Mouse (Mus musculus) embryonic facial prominence, embryonic 13.5 days (tissue): ENCODE data around the gene Setd1b. TPM values are rescaled to one million over a fixed set of nuclear protein-coding genes. Genes with fewer than 3 reads are reported as not detected.

ENCODE experiments used
- ATAC-seq: fragments of 200-750 bp; cut with Nextera tagmentation; 2 replicates; pipeline ENCODE4 v1.8.0; 2017; ENCODE audit warnings: low read depth; ENCODE audit not compliant: insufficient number of reproducible peaks, insufficient read depth, low FRiP score, low TSS enrichment
- H3K27ac ChIP-seq: fragments of 300-500 bp; sonication (generic); 2 replicates; pipeline ENCODE4 v1.5.1; 2015; ENCODE audit warnings: moderate library complexity, mild to moderate bottlenecking, inconsistent platforms
- H3K27me3 ChIP-seq: fragments of 300-500 bp; sonication (generic); 2 replicates; pipeline ENCODE4 v1.6.1; 2015; ENCODE audit warnings: mild to moderate bottlenecking, inconsistent platforms
- H3K36me3 ChIP-seq: fragments of 300-500 bp; sonication (generic); 2 replicates; pipeline ENCODE4 v1.6.1; 2015; ENCODE audit warnings: mild to moderate bottlenecking, inconsistent platforms
- H3K4me1 ChIP-seq: fragments of 300-500 bp; sonication (generic); 2 replicates; pipeline ENCODE4 v1.6.1; 2015; ENCODE audit warnings: inconsistent platforms
- H3K4me2 ChIP-seq: fragments of 300-500 bp; sonication (generic); 2 replicates; pipeline ENCODE4 v1.6.1; 2015; ENCODE audit warnings: moderate library complexity, mild to moderate bottlenecking, inconsistent platforms
- H3K4me3 ChIP-seq: fragments of 300-500 bp; sonication (generic); 2 replicates; pipeline ENCODE4 v1.5.1; 2015; ENCODE audit warnings: mild to moderate bottlenecking, inconsistent platforms
- H3K9ac ChIP-seq: fragments of 300-500 bp; sonication (generic); 2 replicates; pipeline ENCODE4 v1.6.1; 2015; ENCODE audit warnings: mild to moderate bottlenecking, inconsistent platforms
- H3K9me3 ChIP-seq: fragments of 300-500 bp; sonication (generic); 2 replicates; pipeline ENCODE4 v1.6.1; 2016; ENCODE audit warnings: inconsistent platforms
- WGBS: fragments of 180-500 bp; shearing (Covaris S2); methylation state at CpG from one replicate; pipeline ENCODE4 v1.1.7; 2015; ENCODE audit warnings: mixed read lengths; 5-methylcytosine and 5-hydroxymethylcytosine counted together
- polyA plus RNA-seq: library from polyadenylated mRNA; unstranded; fragments of >200 nt; fragmentation: Nextera tagmentation; extraction: Ambion mirVana; gene quantifications from 2 replicates; pipeline ENCODE4 v1.2.1, GENCODE M21; 2015

Setd1b gene
- polyA plus RNA-seq, 1 experiment from 2014 or later, result 13.0 TPM

DNA sequence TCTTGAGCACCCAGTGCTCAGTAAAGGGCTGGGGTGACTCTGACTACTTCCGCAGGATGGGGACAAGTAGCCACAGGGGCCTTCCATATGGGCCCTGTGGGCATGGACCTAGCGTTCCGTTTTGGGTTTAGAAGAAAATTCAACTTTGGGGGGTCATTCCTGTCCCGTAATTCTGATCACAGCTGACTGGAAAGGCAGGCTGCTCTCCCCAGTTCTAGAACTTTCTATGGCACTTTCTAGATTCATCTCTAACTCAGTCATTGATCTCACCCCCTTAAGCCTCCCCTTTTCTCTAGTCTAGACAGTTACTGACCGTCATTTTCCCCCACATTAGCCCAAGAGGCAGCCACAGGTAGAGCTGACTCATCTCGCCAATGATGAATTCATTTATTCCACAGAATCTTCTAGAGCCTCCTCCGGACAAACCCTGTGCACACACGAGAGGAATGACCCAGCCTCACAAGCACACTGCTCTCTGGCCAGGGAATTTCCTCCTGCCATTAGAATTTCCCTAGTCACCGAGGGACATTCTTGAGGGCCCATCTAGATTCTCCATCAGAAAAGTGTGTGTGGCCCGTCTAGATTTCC, 12.7 kb upstream of the Setd1b start:
- Histone ChIP-seq H3K4me2 (no peak overlapping the region), H3K4me3 (no peak overlapping the region), H3K27ac (no peak overlapping the region), H3K36me3 (peaks cover 39% of the 10 kb centered on the region), H3K9ac (no peak overlapping the region), H3K9me3 (no peaks in the 10 kb centered on the region), H3K27me3 (no peaks in the 10 kb centered on the region), H3K4me1 (peaks cover 37% of the 10 kb centered on the region)
- no peak for ATAC-seq
- 83% methylated on average over 10 of the region's 10 CpGs for WGBS

DNA sequence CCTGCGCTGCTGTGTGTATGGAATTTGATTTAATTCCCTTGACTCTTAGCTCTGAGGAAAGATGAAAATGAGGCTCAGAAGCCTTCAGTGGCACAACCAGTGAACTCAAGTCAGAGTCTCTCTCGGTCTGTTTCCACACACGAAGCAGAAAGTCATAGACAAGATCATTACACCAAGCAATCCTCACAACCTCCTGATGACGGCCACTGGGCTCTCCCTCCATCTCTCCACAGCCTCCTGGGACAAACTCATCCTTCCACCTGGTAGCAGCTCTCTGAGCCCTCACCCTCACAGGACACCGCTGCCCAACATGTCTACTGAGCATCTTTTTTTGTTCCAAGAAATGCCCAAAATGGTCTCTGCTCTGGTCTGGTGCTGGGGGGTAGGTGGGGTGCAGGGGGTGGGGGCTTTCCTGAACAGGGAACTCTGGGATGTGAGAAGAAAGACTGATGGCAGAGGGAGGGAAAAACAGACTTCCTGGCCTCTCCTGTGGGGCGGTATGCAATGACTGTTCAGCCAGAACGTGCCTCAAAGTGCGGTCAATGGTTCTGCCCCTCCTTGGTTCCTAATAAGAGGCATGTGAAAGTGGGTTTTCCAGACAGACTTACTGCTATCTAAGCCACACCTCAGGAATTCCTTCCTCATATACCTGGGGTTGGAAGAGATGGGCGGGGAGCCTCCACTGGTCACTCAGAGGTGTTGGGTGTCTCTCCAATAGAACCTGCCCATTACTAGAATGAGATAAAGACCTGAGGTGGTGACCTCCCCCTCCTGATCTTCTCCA, 11.8 kb upstream of the Setd1b start:
- H3K9me3 ChIP-seq, result no peaks in the 10 kb centered on the region
- no peaks in the 10 kb centered on the region for H3K27me3 ChIP-seq
- no peak overlapping the region for H3K27ac ChIP-seq
- H3K9ac ChIP-seq, result no peak overlapping the region
- 86% methylated on average over 9 of the region's 9 CpGs for WGBS
- no peak overlapping the region for H3K4me3 ChIP-seq
- ATAC-seq, result no peak
- H3K36me3 ChIP-seq, result peaks cover 36% of the 10 kb centered on the region
- H3K4me2 ChIP-seq, result no peak overlapping the region
- H3K4me1 ChIP-seq, result peaks cover 47% of the 10 kb centered on the region

DNA sequence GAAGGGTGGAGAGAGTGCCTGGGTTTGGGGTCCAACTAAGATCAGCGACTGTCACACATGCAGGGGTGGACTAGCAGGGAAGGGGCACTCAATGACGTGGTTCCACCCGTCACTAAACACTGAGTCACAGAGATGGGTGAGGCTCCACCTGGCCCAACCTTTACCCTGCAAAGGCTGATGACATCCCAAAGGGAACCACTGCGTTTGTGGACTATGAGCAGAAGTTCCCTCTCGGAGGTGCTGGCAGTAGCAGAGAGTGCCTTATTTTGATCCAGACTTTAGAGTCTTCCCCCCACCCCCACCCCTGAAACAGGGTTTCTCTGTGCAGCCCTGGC, 11.2 kb upstream of the Setd1b start:
- ATAC-seq, result no peak
- WGBS, result 86% methylated on average over 5 of the region's 5 CpGs
- no peaks in the 10 kb centered on the region for H3K27me3 ChIP-seq
- no peak overlapping the region for H3K27ac ChIP-seq
- peaks cover 52% of the 10 kb centered on the region for H3K4me1 ChIP-seq
- no peak overlapping the region for H3K9ac ChIP-seq
- H3K4me2 ChIP-seq, result no peak overlapping the region
- no peaks in the 10 kb centered on the region for H3K9me3 ChIP-seq
- no peak overlapping the region for H3K4me3 ChIP-seq
- H3K36me3 ChIP-seq, result peaks cover 31% of the 10 kb centered on the region

DNA sequence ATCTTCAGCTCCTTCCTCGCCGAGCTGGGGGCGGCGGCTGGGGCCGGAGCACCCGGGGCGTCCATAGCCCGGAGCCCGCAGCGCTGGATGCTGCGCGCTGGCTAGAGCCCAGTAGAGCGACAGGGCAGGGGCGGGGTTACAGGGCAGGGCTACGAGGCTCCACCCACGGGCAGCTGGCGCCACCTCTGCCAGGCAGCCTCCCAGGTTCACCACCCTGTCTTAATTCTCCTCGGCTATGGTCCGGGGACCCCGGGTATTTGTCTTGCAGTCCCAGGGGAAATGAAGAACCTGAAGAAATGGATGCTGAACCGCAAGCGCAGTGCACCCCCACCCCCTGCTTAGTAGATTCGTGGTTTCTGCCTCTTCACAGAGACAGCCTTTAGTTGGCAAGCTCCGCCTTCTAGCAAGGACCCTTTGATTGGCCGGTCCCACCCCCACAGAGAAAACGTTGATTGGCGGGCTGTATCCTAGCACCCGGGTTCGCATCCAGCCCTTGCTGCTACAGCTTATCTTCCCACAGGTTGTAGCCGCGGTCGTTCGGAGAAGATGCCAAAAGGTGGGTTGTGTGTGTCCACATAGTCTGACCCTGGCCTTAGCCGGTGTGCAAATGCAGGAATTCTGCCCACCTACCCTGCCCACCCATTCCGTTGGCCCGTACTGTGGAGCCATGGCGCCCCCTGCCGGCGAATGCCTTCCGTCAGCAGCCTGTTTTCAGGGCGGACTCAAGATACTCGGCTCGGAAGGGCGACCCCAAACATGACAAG, 9.5 kb upstream of the Setd1b start, which contains the start of gene Rhof:
Gene Rhof (minus strand): TSS at position 385 of the 764 bp plus-strand sequence.
- 0 out of 2 replicates have a peak, but pooled peaks have one; percentile 9 for ATAC-seq

DNA sequence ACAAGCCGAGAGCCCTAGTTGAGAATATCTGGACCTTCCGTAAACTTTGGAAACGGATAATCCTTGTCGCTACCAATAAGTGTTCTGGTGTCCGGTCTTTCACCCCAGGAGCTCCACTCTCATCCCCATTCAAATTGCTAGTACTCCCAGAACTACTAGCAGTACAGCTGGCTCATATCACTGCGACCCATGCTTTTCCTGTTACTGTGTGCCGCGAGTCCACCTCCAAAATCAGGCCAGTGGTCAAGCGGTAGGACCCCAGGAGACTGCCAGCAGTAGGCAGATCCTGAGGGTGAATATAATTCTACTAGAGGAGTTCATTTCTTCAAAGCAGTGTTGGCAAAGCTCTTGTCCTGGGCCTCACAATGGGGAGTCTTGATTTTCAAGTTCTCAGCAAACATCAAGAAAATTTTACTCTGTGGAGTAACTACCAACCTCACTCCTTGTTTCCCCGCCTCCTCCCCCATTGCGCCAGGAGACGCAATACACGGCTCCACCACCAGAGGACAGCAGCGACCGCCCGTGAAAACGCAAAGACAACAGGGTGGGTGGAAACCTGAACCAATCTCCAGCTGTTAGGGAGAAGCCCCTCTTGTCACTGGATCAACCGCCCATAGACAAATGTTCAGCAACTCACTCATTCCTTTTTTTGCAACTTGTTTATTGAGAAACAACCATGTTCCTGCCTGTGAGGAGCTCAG, 8.8 kb upstream of the Setd1b start:
- no peak for ATAC-seq
- no peaks in the 10 kb centered on the region for H3K27me3 ChIP-seq
- H3K9ac ChIP-seq, result peak overlapping the region; percentile 70; the same call in 1 of the 2 replicates
- H3K4me3 ChIP-seq, result peak overlapping the region; percentile 48
- peak overlapping the region; percentile 100 for H3K27ac ChIP-seq
- no peaks in the 10 kb centered on the region for H3K9me3 ChIP-seq
- peaks cover 11% of the 10 kb centered on the region for H3K36me3 ChIP-seq
- H3K4me2 ChIP-seq, result peak overlapping the region; percentile 99
- WGBS, result 20% methylated on average over 18 of the region's 18 CpGs
- peaks cover 75% of the 10 kb centered on the region for H3K4me1 ChIP-seq

More for the DNA sequence above, 9.5 kb upstream of the Setd1b start, which contains the start of gene Rhof:
- peak within 1 kb of the TSS; percentile 99 for H3K4me2 ChIP-seq
- 4% methylated on average over 44 of the region's 44 CpGs for WGBS
- no peaks in the 10 kb centered on the region for H3K9me3 ChIP-seq
- H3K36me3 ChIP-seq, result peaks cover 16% of the 10 kb centered on the region; the same call in 1 of the 2 replicates
- peak within 1 kb of the TSS; percentile 48 for H3K4me3 ChIP-seq
- no peaks in the 10 kb centered on the region for H3K27me3 ChIP-seq
- H3K9ac ChIP-seq, result peak within 1 kb of the TSS; percentile 70
- peak within 1 kb of the TSS; percentile 100 for H3K27ac ChIP-seq
- H3K4me1 ChIP-seq, result peaks cover 69% of the 10 kb centered on the region

DNA sequence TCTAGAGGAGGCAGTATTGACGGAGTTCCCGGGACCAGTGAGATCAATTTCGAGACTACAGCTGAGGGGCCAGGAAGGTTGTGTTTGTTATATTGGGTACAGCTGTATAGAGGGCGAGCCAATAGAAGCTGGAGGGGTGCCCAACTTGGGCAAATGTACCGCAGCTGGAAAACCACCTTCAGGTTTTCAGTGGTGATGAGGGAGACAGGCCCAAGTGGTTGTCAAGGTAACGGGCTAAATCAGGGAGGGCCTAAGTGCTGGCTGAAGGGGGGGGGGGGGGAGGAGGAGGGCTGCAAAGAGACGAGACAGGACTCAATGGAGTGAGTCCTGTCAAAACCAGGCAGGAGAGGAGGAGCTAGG, 8.2 kb upstream of the Setd1b start:
- Histone ChIP-seq H3K36me3 (peaks cover 8% of the 10 kb centered on the region), H3K4me3 (peak overlapping the region; percentile 48; the same call in 1 of the 2 replicates), H3K4me2 (peak overlapping the region; percentile 99), H3K4me1 (peaks cover 75% of the 10 kb centered on the region), H3K27me3 (no peaks in the 10 kb centered on the region), H3K27ac (peak overlapping the region; percentile 100), H3K9me3 (no peaks in the 10 kb centered on the region), H3K9ac (0 out of 2 replicates have a peak overlapping the region, but pooled peaks have one; percentile 70)
- ATAC-seq, result peak; percentile 8; the same call in 1 of the 2 replicates
- 10% methylated on average over 7 of the region's 7 CpGs for WGBS

DNA sequence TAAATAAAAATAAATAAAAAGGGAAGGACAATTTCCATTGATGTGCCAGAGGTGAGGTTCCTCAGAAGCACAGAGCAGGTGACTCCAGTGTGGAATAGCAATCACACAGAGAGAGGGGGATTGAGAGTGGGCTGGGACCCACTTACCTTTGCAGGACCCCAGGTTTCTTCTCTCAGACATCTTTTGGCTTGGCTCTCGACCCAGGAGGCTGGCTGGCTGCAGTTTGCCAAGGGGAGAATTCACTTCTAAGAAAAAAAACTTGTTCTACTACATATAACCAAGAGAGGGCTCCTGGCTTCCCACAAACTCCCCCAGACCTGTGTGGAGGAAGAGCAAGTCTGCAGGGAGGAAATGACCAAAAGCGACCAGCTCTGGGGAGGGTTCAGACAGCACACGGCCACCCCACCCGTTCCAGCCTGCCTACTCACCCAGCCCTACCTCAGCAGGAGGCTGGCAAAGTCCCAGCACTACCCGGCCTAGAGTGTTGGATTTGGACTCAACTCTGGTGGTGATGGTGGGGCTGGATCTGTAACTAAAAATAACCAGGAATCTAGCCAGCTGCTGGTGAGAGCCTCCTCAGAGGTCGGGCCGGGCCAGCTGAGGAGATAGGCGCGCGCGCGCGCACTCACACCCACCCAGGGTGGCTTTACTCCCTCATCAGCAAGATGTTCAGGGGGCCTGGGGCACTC, 7.7 kb upstream of the Setd1b start:
- no peaks in the 10 kb centered on the region for H3K27me3 ChIP-seq
- peak overlapping the region; percentile 94 for H3K4me3 ChIP-seq
- H3K36me3 ChIP-seq, result peaks cover 8% of the 10 kb centered on the region
- H3K9me3 ChIP-seq, result no peaks in the 10 kb centered on the region
- no peak for ATAC-seq
- H3K4me2 ChIP-seq, result peak overlapping the region; percentile 99
- 31% methylated on average over 13 of the region's 13 CpGs for WGBS
- peak overlapping the region; percentile 100 for H3K9ac ChIP-seq
- peak overlapping the region; percentile 100 for H3K27ac ChIP-seq
- peaks cover 72% of the 10 kb centered on the region for H3K4me1 ChIP-seq

DNA sequence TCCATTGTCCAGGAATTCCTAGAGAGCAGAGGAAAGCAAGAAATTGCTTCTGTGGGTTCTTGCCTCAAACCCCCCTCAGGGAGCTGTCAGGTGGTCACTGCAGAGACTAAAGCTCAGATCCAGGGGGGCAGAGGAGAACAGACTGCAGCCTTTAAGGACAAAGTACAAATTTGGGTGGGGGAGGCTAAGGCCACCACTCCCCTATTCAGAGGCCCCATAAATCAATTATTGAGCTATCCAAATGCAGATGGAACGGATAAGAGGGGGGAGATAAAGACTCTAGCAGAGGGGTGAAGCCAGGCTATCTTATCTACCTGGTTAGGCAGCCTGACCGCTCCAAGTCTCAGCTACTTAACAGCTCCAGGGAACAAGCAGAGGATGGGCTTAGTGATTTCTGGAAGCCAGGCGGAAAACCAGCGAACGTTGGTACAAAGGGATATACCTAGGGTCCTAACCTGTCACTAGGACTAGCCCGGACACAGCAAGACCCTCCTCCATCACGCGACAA, 7.1 kb upstream of the Setd1b start:
- H3K27me3 ChIP-seq, result no peaks in the 10 kb centered on the region
- H3K4me2 ChIP-seq, result peak overlapping the region; percentile 99
- H3K4me3 ChIP-seq, result peak overlapping the region; percentile 94
- H3K27ac ChIP-seq, result peak overlapping the region; percentile 100
- peaks cover 72% of the 10 kb centered on the region for H3K4me1 ChIP-seq
- no peaks in the 10 kb centered on the region for H3K9me3 ChIP-seq
- H3K36me3 ChIP-seq, result peaks cover 4% of the 10 kb centered on the region
- peak overlapping the region; percentile 100 for H3K9ac ChIP-seq
- 18% methylated on average over 8 of the region's 8 CpGs for WGBS
- ATAC-seq, result no peak

DNA sequence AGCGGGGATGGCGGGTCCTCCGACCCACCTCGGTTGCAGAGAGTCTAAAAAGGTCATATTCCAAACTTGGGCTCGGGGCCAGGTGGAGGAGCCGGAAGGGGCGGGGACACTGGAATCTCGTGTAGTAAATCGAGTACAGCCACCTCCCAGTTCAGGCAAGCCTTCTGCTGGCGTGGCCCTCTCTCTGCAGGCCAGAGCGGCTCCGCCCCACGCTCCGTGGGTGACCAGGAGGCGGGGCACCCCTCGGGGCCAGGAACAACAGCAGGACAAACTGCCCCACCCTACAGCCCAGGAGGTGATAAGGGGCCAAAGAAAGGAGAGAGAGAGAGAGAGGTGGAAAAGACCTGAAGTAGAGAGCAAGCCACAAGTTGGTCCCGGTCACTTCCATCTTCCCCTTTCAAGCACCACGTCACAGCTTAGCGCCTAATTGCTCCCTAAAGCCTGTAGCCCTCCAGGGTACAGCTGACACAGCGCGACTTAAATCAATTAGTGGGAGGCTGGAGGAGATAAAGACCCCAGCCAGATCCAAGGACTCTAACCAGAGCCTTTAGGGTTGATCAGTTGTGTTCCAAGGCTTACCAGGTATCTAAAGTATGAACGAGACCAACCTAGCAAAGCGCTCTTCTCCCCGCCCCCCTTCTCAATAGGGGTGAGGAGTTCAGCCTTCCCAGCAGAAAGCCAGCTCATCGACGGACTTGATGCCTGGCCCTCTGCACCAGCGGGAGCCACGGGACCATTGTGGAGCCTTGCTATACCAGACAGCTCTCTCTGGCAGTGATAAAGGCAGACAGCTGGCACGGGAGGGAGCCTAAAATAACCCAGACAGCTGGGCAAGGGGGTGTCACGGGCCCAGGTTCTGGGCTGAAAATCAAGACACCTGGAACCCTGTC, 6.3 kb upstream of the Setd1b start:
- ATAC-seq, result no peak
- peaks cover 72% of the 10 kb centered on the region for H3K4me1 ChIP-seq
- peak overlapping the region; percentile 100 for H3K9ac ChIP-seq
- H3K9me3 ChIP-seq, result no peaks in the 10 kb centered on the region
- WGBS, result 2% methylated on average over 30 of the region's 30 CpGs
- H3K36me3 ChIP-seq, result peaks cover 4% of the 10 kb centered on the region
- H3K27ac ChIP-seq, result peak overlapping the region; percentile 100
- H3K4me3 ChIP-seq, result peak overlapping the region; percentile 94
- H3K4me2 ChIP-seq, result peak overlapping the region; percentile 99
- H3K27me3 ChIP-seq, result no peaks in the 10 kb centered on the region
